Mouse (Mus musculus) kidney, postnatal 25 days (tissue): ENCODE results near the gene Gm20388.
"Not testable (repeated sequence)": the region's sequence is repeated elsewhere in the genome, so short reads cannot be mapped to it uniquely, and the experiment has no call there.

Experiments used
- DNase-seq, 2 experiments: peaks; one replicate each; pipeline ENCODE4 v3.0.0; 2021; ENCODE audit warnings: mixed read lengths in 2 of 2

Gm20388 gene

GRCm38 (mm10) chr8:123628253-123628967, 3717.8 kb downstream of the Gm20388 start:
- peak; percentile 62 to 66 for DNase-seq

GRCm38 (mm10) chr8:123628968-123629755, 3718.5 kb downstream of the Gm20388 start:
- DNase-seq: peak; percentile 70 to 79

- peak in 1 of 2 experiments; percentile 15 for DNase-seq
Measured at GRCm38 (mm10) chr8:123630058-123630457, 3719.4 kb downstream of the Gm20388 start.

DNA sequence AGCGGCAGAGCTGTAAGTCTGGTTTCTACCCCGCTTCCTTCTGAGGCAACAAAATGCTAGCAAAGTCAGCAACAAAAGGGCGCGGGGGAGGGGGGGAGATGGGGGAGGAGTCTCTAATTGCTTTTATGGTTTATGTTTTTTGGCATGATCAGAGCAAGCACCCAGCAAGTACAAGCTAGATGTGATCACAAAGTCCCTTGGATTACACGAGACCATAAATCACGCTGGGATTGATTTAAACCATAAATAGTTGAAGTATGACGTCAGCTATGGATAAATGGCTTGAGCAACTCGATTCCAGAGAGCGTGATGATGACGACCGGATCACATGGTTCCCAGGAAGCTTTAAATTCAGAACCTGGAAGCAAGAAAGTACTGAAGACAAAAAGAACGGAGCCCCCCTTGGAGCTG, 3720.2 kb downstream of the Gm20388 start:
- DNase-seq: peak in 1 of 2 experiments; percentile 14

- not testable (repeated sequence) for DNase-seq
Measured at GRCm38 (mm10) chr8:123631746-123632145, 3721.1 kb downstream of the Gm20388 start.

GRCm38 (mm10) chr8:123632257-123632656, 3721.6 kb downstream of the Gm20388 start:
- peak in 1 of 2 experiments; percentile 24 for DNase-seq

DNA sequence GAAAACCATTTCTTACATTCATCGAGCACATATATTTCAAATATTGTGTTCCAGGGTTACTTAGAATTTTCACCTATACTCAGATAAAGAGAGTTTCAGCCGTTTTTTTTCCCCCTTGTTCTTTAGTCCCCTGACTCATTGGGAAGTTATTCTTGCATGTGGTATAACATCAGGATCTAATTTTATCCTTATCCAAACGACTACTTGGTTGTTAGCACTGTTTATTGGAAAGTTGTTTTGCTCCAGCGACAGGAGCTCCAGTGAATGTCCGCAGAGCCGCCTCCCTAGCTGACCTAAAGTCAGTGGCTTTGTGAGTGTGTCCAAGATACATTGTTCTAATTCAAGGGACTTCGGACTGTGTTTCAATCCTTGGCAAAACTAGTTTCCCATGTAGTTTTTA, 3723.2 kb downstream of the Gm20388 start:
- peak in 1 of 2 experiments; percentile 22 for DNase-seq

GRCm38 (mm10) chr8:123634395-123635131, 3723.9 kb downstream of the Gm20388 start:
- no peak for DNase-seq

DNA sequence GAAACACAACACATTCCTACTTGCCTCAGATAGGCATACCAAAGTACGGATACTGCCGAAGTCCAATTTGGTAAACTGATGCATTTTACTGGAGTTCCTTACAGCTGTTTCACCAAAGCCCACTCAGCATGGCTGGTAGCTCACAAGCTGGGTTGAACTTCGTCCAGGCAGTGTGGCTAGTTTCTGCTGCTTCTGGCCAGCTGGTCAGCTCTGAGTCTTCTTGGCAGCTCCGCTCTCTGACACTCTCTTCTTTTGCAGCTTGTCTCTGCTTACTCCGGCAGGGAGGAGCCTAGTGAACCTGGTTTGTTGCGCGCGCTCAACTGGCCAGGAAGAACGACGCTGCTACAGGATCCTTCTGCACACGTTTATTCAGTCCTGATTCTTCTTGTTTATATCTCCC, 3725.0 kb downstream of the Gm20388 start:
- peak in 1 of 2 experiments; percentile 11 for DNase-seq

DNA sequence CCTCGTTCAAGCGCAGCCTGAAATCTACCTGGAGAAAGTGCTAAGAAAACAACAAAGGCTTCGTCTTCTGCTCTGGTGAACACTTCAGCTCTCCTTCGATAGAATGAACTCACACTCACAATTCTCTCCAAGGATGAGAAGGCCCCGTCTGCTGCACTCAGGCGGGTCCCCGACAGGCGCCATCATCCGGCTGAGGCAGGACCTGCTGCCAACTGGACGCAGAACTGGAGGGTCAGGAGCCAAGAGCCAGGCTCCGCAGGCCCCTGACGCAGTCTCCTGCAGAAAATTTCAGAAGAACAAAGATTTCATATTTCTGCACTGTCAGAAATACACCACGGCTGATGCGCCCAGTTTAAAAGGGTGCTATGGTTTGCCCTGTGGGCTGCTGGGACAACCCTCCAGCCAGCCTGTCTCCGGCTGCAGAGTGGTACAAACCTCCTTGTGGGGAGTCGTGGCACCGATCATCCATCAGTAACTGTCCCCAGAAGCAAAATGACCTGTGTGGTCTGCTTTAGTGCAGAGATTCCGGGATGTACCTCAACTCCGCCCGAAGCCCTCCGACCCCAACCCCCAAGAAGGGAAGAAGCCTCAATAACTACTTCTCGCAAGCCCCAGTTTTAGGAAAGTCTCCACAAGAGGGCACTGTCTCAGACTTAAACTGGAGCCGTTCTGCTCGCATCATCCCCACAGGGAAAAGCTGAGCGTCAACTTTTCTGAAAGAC, 3732.8 kb downstream of the Gm20388 start:
- DNase-seq: peak; percentile 56 to 74

DNA sequence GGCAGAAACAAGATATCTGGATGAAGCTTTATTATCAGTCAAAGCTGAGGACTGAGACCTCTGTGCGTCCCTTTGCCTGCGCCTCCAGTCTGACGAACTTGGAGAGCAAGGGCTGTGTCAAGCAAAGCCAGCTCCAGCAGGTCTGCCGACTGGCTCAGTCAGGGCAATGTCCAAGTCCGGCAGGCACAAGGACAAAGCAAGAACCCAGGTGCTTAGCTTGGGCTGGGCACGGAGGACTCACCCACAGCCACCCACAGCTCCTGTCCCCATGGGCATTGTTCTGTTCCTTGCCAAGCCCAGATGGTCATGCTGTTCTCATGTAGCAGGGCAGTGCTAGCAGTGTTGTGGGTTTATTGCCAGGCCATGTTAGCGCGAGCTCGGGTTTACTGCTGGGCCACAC, 3734.6 kb downstream of the Gm20388 start:
- DNase-seq: peak; percentile 42 to 78

GRCm38 (mm10) chr8:123648245-123649170, 3737.9 kb downstream of the Gm20388 start:
- peak in 1 of 2 experiments; percentile 12 for DNase-seq

DNA sequence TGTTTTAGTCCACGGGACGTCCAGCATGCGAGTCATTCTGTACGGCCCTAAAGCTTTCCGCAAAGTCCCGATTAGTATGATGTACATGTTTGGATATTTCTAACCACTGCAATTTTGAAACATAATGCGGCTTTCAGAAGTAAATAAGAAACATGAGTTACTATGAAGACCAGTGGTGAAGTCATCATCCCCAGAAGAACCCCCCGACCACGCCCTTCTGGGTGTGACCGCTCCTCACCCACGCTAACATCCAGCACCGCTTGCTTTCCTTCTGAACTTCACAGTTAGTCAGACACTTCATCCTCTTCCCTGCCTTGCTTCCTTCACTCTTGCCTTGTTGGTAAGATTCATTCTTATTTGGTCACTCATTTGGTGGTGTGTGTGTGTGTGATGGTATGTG, 3738.8 kb downstream of the Gm20388 start:
- DNase-seq: no peak

GRCm38 (mm10) chr8:123651390-123652098, 3740.9 kb downstream of the Gm20388 start:
- DNase-seq: no peak

- no peak for DNase-seq
Measured at GRCm38 (mm10) chr8:123652641-123653040, 3742.0 kb downstream of the Gm20388 start.

DNA sequence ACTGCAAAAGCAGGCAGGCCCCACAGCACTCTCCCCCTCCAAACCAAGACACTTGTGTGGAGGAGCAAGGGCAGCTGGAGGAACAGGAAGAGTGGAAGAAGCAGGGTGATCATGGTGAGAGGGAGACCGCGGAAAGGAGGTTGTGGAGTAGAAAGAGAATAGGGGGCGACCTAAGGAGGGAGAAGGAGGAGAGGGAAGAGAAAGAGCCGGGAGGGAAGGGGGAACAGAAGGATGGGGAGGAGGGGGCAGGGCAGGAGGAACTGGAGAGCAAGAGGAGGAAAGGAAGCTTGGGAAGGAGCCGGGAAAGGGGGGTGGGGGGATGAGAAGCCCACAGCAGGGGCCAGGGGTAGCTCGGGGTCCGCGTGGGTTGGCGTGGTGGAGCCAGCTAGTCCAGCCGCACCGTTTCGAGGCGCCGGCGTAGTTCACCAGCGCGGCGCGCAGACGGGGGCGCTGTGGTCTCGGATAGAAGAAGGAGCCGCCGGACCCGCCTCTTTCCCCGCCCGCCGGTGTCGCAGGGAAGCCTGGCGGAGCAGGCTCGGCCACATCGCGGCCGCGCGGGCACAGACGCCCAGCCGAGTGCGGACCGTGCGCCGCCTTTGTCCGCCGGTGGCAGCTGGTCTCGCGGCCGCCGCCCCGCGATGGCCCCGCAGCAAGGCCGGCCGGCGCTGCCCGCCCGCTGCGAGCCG, 3742.8 kb downstream of the Gm20388 start, which contains the start of gene Rhou:
Rhou (plus strand) TSS at position 622 of the 686 bp plus-strand sequence.
- DNase-seq: peak; percentile 94 to 96

GRCm38 (mm10) chr8:123653994-123654569, 3743.4 kb downstream of the Gm20388 start:
- DNase-seq: peak; percentile 37 to 55

DNA sequence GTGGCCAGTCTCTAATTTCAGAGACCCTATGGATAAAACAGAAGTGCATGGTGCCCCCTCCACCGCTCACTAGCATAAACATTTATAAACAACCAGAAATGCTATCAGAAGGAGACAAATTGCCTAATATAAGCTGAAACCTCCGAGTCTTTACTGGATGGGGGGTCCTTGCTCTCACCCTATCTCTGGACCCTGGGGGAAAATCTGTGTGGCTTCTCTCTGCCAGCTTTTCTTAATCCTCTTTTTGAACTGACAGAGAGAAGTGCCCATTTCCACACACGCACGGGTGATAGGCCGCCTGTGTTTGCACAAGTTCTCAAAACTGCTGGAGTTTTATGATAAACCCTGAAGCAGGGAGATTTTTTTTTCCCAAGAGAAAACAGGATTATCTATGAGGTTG, 3744.1 kb downstream of the Gm20388 start:
- DNase-seq: no peak

DNA sequence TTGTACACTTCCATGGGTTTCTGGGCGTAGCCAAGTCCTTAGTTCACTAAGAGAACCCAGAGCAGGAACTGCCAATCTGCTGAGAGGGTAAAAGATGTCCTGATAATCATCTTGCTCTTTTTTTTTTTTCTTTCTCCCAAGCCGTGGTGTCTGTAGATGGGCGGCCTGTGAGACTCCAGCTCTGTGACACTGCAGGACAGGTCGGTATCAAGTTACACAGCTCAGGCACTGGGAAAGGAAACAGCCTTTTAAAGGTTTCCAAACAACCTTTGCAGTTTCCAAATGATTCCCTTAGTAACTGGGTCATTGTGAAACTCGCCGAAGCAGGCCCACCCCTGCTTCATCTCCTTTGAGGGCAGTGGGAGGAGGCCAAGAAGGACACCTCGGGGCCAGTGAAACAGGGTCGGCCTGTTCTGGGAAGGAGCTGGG, 3744.7 kb downstream of the Gm20388 start:
- DNase-seq: no peak
